Mouse (Mus musculus) myocyte (in vitro differentiated cells): Measurements from ENCODE around the gene Odf3l2. TPM values are rescaled to one million over a fixed set of nuclear protein-coding genes. Genes with fewer than 3 reads are reported as not detected.

Source experiments
- H3K27me3 ChIP-seq: one replicate; pipeline ENCODE4 v1.6.1; 2011; ENCODE audit not compliant: control insufficient read depth, insufficient read depth, insufficient read length
- H3K36me3 ChIP-seq: one replicate; pipeline ENCODE4 v1.6.1; 2011; ENCODE audit not compliant: control insufficient read depth, insufficient read depth
- H3K4me2 ChIP-seq: one replicate; pipeline ENCODE4 v1.6.1; 2011; ENCODE audit warnings: low read depth, control low read depth
- H3K4me3 ChIP-seq: one replicate; pipeline ENCODE4 v1.5.1; 2011; ENCODE audit warnings: mild to moderate bottlenecking, control low read depth, moderate library complexity
- H3K79me2 ChIP-seq: one replicate; pipeline ENCODE4 v1.6.1; 2011; ENCODE audit not compliant: control insufficient read depth, insufficient read depth
- H3ac ChIP-seq: one replicate; pipeline ENCODE4 v1.6.1; 2011; ENCODE audit not compliant: control insufficient read depth, insufficient read length
- CEBPB ChIP-seq: IDR thresholded peaks from 2 replicates; pipeline ENCODE4 v1.6.1; 2011; ENCODE audit warnings: mild to moderate bottlenecking, moderate library complexity; ENCODE audit not compliant: poor library complexity, insufficient read depth, severe bottlenecking
- E2F4 ChIP-seq: IDR thresholded peaks from one replicate; pipeline ENCODE4 v1.6.1; 2011; ENCODE audit warnings: mild to moderate bottlenecking, control low read depth, moderate library complexity; ENCODE audit not compliant: insufficient read depth
- MAX ChIP-seq: IDR thresholded peaks from one replicate; pipeline ENCODE4 v1.6.1; 2011; ENCODE audit warnings: low read depth, mild to moderate bottlenecking, control low read depth
- MYOD1 ChIP-seq, 3 experiments: IDR thresholded peaks; one replicate each; pipeline ENCODE4 v1.6.1; 2011; ENCODE audit warnings: control low read depth in 2 of 3, low read depth in 2 of 3, mild to moderate bottlenecking in 2 of 3, moderate library complexity in 1 of 3; ENCODE audit not compliant: insufficient read length in 2 of 3, control insufficient read depth in 1 of 3
- MYOG ChIP-seq, 3 experiments: IDR thresholded peaks; one replicate each; pipeline ENCODE4 v1.6.1; 2011; ENCODE audit warnings: control low read depth in 2 of 3, low read depth in 2 of 3, mild to moderate bottlenecking in 2 of 3; ENCODE audit not compliant: insufficient read length in 2 of 3, control insufficient read depth in 1 of 3, insufficient read depth in 1 of 3
- POLR2A ChIP-seq: IDR thresholded peaks from one replicate; pipeline ENCODE4 v1.6.1; 2011; ENCODE audit warnings: low read depth, mild to moderate bottlenecking, control low read depth, moderate library complexity; ENCODE audit not compliant: insufficient read length
- POLR2AphosphoS2 ChIP-seq: IDR thresholded peaks from one replicate; pipeline ENCODE4 v1.6.1; 2011; ENCODE audit warnings: low read depth, control low read depth; ENCODE audit not compliant: insufficient read length
- REST ChIP-seq: IDR thresholded peaks from one replicate; pipeline ENCODE4 v1.6.1; 2011; ENCODE audit warnings: mild to moderate bottlenecking, control low read depth, moderate library complexity; ENCODE audit not compliant: insufficient read depth, insufficient read length
- SRF ChIP-seq: IDR thresholded peaks from one replicate; pipeline ENCODE4 v1.6.1; 2011; ENCODE audit warnings: low read depth; ENCODE audit not compliant: control insufficient read depth, insufficient read length
- TCF12 ChIP-seq: IDR thresholded peaks from one replicate; pipeline ENCODE4 v1.6.1; 2011; ENCODE audit warnings: mild to moderate bottlenecking, control low read depth; ENCODE audit not compliant: poor library complexity, insufficient read depth, severe bottlenecking
- TCF3 ChIP-seq: IDR thresholded peaks from one replicate; pipeline ENCODE4 v1.6.1; 2011; ENCODE audit warnings: low read depth, control low read depth; ENCODE audit not compliant: insufficient read length
- USF1 ChIP-seq: IDR thresholded peaks from one replicate; pipeline ENCODE4 v1.6.1; 2011; ENCODE audit warnings: low read depth, mild to moderate bottlenecking, control low read depth, moderate library complexity
- polyA plus RNA-seq: library from polyadenylated mRNA; unstranded; fragments of >200 nt; fragmentation: generic; extraction: Trizol; gene quantifications from one replicate; pipeline ENCODE4 v1.2.1, GENCODE M21; 2012; ENCODE audit warnings: missing spikeins

Odf3l2 gene
- polyA plus RNA-seq, 1 experiment = not detected

GRCm38 (mm10) chr10:79683726-79684640, 38.4 kb upstream of the Odf3l2 start:
- no peak overlapping the region for H3ac ChIP-seq
- peak overlapping the region; percentile 98 for H3K4me3 ChIP-seq
- H3K27me3 ChIP-seq = no peaks in the 10 kb centered on the region
- H3K36me3 ChIP-seq = peaks cover 30% of the 10 kb centered on the region
- TF ChIP-seq E2F4 (no peak), USF1 (peak; percentile 39), TCF12 (peak; percentile 34), POLR2AphosphoS2 (peak; percentile 15), MAX (no peak), POLR2A (no peak), MYOD1 (IDR thresholded peaks at IDR 0.05; ENCODE audit: control insufficient read depth in 1 of 3, insufficient read length in 2 of 3, low read depth in 2 of 3) (peak in 2 of 3 experiments; percentile 41 to 78), TCF3 (no peak), REST (no peak), MYOG (IDR thresholded peaks at IDR 0.05; ENCODE audit: control insufficient read depth in 1 of 3, insufficient read depth in 1 of 3, insufficient read length in 2 of 3, low read depth in 2 of 3) (peak; percentile 45 to 92 (median 74))
- peak overlapping the region; percentile 100 for H3K4me2 ChIP-seq
- H3K79me2 ChIP-seq = peaks cover 42% of the 10 kb centered on the region

GRCm38 (mm10) chr10:79682916-79683582, 37.5 kb upstream of the Odf3l2 start:
- TF ChIP-seq POLR2AphosphoS2 (peak; percentile 27), USF1 (no peak), MYOG (IDR thresholded peaks at IDR 0.05; ENCODE audit: control insufficient read depth in 1 of 3, insufficient read depth in 1 of 3, insufficient read length in 2 of 3, low read depth in 2 of 3) (peak in 2 of 3 experiments; percentile 68 to 74), MYOD1 (IDR thresholded peaks at IDR 0.05; ENCODE audit: control insufficient read depth in 1 of 3, insufficient read length in 2 of 3, low read depth in 2 of 3) (peak; percentile 59 to 77 (median 71)), CEBPB (no peak), POLR2A (peak; percentile 23), TCF12 (peak; percentile 68)
- peak overlapping the region; percentile 98 for H3K4me3 ChIP-seq
- peaks cover 26% of the 10 kb centered on the region for H3K36me3 ChIP-seq
- H3K27me3 ChIP-seq = no peaks in the 10 kb centered on the region
- H3K79me2 ChIP-seq = peaks cover 42% of the 10 kb centered on the region
- H3ac ChIP-seq = peak overlapping the region; percentile 15
- H3K4me2 ChIP-seq = peak overlapping the region; percentile 100

DNA sequence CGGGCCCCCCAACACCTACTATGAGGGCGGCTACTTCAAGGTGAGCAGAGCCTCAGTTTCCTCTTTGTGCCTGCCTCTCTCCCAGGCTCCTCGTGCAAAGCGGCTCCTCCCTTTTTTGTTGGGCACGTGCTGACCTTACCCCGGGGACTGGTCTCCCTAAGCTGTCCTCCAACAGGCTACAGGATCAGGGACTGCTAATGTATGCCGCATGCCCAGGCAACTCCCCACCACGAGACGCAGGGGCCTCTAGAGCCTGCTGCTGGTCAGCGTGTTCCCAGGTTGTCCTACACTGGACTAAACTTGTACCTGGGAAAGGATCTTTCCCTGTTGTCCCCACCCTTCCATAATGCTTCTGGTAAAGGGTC, 37.0 kb upstream of the Odf3l2 start:
- no peaks in the 10 kb centered on the region for H3K27me3 ChIP-seq
- no peak for TF ChIP-seq MYOG (IDR thresholded peaks at IDR 0.05; ENCODE audit: control insufficient read depth in 1 of 3, insufficient read depth in 1 of 3, insufficient read length in 2 of 3, low read depth in 2 of 3)
- no peak for TF ChIP-seq MYOD1 (IDR thresholded peaks at IDR 0.05; ENCODE audit: control insufficient read depth in 1 of 3, insufficient read length in 2 of 3, low read depth in 2 of 3)
- no peak for TF ChIP-seq CEBPB
- TF ChIP-seq USF1 = no peak
- no peak for TF ChIP-seq POLR2A
- no peak for TF ChIP-seq E2F4
- no peak for TF ChIP-seq SRF
- TF ChIP-seq MAX = no peak
- TF ChIP-seq POLR2AphosphoS2 = no peak
- H3K79me2 ChIP-seq = peaks cover 42% of the 10 kb centered on the region
- H3ac ChIP-seq = peak overlapping the region; percentile 15
- H3K4me3 ChIP-seq = peak overlapping the region; percentile 98
- H3K4me2 ChIP-seq = peak overlapping the region; percentile 100
- H3K36me3 ChIP-seq = peaks cover 26% of the 10 kb centered on the region

- peaks cover 19% of the 10 kb centered on the region for H3K36me3 ChIP-seq
- peaks cover 42% of the 10 kb centered on the region for H3K79me2 ChIP-seq
- no peaks in the 10 kb centered on the region for H3K27me3 ChIP-seq
- peak within 1 kb of the TSS; percentile 100 for H3K4me2 ChIP-seq
- H3K4me3 ChIP-seq = peak within 1 kb of the TSS; percentile 98
- TF ChIP-seq SRF = no peak
- no peak for TF ChIP-seq TCF3
- TF ChIP-seq MYOD1 (IDR thresholded peaks at IDR 0.05; ENCODE audit: control insufficient read depth in 1 of 3, insufficient read length in 2 of 3, low read depth in 2 of 3) = peak in 2 of 3 experiments; percentile 36 to 73
- TF ChIP-seq USF1 = no peak
- TF ChIP-seq POLR2A = peak; percentile 86
- TF ChIP-seq MYOG (IDR thresholded peaks at IDR 0.05; ENCODE audit: control insufficient read depth in 1 of 3, insufficient read depth in 1 of 3, insufficient read length in 2 of 3, low read depth in 2 of 3) = peak in 2 of 3 experiments; percentile 47 to 78
- peak; percentile 74 for TF ChIP-seq POLR2AphosphoS2
- TF ChIP-seq MAX = no peak
- TF ChIP-seq REST = no peak
- TF ChIP-seq CEBPB = no peak
- no peak for TF ChIP-seq TCF12
- no peak for TF ChIP-seq E2F4
- peak within 1 kb of the TSS; percentile 15 for H3ac ChIP-seq
Measured at GRCm38 (mm10) chr10:79681591-79682245, 36.2 kb upstream of the Odf3l2 start, which contains the start of gene Cdc34. Gene Cdc34 (plus strand): TSS chr10:79682195.
